In genomic region chr17:33523918-33524755, GRCm38 (mm10) we compare ENCODE assay signal across 8 mouse cellular contexts. TPM values are rescaled to one million over a fixed set of nuclear protein-coding genes. Genes with fewer than 3 reads are reported as not detected.
DNase-seq lines count a peak whose midpoint lies in the region; ATAC-seq and TF ChIP-seq lines count a peak whose summit lies in the region.

Adamts10 (plus strand) TSS chr17:33524204.

- H3K9ac ChIP-seq in hindbrain, postnatal 0 days (replicated peaks; ENCODE audit: low read length), result peak within 1 kb of the TSS; percentile 66

- ATAC-seq in hindbrain, postnatal 0 days, result peak; percentile 74
- peak; percentile 91 for ATAC-seq in megakaryocyte progenitor cell, adult 5-6 weeks (replicated peaks; ENCODE audit: poor library complexity)

- no peaks in the 10 kb centered on the region for H3K9me3 ChIP-seq in hindbrain, postnatal 0 days (ENCODE audit: low read length)

- no peaks in the 10 kb centered on the region; the same call in 1 of the 2 replicates for H3K36me3 ChIP-seq in hindbrain, postnatal 0 days (ENCODE audit: insufficient read depth, low read length)

- intact Hi-C loops in left cerebral cortex, postnatal 10 days (cut with DNase I), result no loop called here

- peak; percentile 12; the same call in 1 of the 2 replicates for TF ChIP-seq CTCF in hindbrain, postnatal 0 days (IDR thresholded peaks at IDR 0.05; ENCODE audit: low read depth)

- H3K27me3 ChIP-seq in hindbrain, postnatal 0 days (ENCODE audit: insufficient read depth, low read length), result no peaks in the 10 kb centered on the region

- H3K4me1 ChIP-seq in hindbrain, postnatal 0 days (ENCODE audit: insufficient read depth, low read length), result peaks cover 3% of the 10 kb centered on the region

- H3K27ac ChIP-seq in hindbrain, postnatal 0 days, result peak within 1 kb of the TSS; percentile 75

- DNase-seq in R1 (ENCODE audit: low read depth, low spot score), result peak; percentile 78
- peak; percentile 75 to 80 for DNase-seq in cerebellum, postnatal 36 days
- DNase-seq in gastrocnemius, adult 8-10 months (ENCODE audit: low spot score in 2 of 2), result peak; percentile 43 to 66
- peak; percentile 79 for DNase-seq in hindbrain, postnatal 0 days (ENCODE audit: low spot score)
- DNase-seq in left cerebral cortex, postnatal 10 days (ENCODE audit: extremely low spot score in 1 of 2, low spot score in 2 of 2), result peak; percentile 20 to 91
- peak; percentile 64 for DNase-seq in right cerebral cortex, postnatal 25 days
- DNase-seq in urinary bladder, postnatal 36 days (ENCODE audit: low spot score in 2 of 2), result peak; percentile 49 to 76

- WGBS in hindbrain, postnatal 0 days, result 1% methylated on average over 42 of the region's 44 CpGs

- H3K4me3 ChIP-seq in hindbrain, postnatal 0 days (ENCODE audit: low read length), result peak within 1 kb of the TSS; percentile 63

- peak within 1 kb of the TSS; percentile 65 for H3K4me2 ChIP-seq in hindbrain, postnatal 0 days (ENCODE audit: low read depth, low read length)

RNA-seq across cellular contexts. Expression of gene Adamts10, which starts in this region (rescaled TPM):
- 1 to 10 TPM; 2.6 to 5.4 (median 3.2) TPM for total RNA-seq in gastrocnemius, adult 8-10 months (2022)
- total RNA-seq in hindbrain, postnatal 0 days (2014; rRNA removed), result 49.3 and 56.4 TPM in 2 replicates
- polyA plus RNA-seq in hindbrain, postnatal 0 days (2015; fragmentation: Nextera tagmentation; extraction: Ambion mirVana), result 35.6 and 35.9 TPM in 2 replicates
- total RNA-seq in left cerebral cortex, postnatal 10 days (2021), result 10 to 100 TPM; 35.9 to 37.2 TPM
- total RNA-seq in megakaryocyte progenitor cell, adult 5-6 weeks (2015), result 13.8 and 14.0 TPM in 2 replicates
- total RNA-seq in megakaryocyte progenitor cell, adult 5-6 weeks (2017), result 18.5 and 20.6 TPM in 2 replicates

Comparison
In these comparisons a context has a peak if more than half of its experiments do, and no peak if none do; other contexts are left out.
1. Peak in every context shown above with its lines: DNase-seq, ATAC-seq, H3K4me3 ChIP-seq and H3K27ac ChIP-seq.